Mouse (Mus musculus): ENCODE measurements around the gene Lrrfip2.

Lrrfip2 gene

DNA sequence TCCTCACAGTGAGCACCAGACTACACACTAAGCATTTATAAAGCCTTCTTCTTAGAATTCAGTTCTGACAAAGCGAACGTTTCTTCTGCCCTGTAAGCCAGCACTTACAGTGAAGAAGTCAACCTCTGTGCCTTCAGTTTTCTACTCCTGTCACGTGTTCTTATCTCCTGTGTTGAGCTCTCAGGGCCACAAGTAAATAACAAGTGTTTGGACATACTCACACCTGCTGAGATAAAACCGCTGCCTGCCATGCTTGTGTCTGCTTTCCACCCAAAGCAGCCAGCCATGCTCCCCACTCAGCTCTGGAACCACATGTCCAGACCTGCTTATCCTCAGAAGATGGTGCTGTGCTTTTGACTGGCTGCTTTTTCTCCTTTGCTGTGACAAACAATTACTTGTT lies 49.2 kb downstream of the Lrrfip2 start:
- DNase-seq, result no peak

DNA sequence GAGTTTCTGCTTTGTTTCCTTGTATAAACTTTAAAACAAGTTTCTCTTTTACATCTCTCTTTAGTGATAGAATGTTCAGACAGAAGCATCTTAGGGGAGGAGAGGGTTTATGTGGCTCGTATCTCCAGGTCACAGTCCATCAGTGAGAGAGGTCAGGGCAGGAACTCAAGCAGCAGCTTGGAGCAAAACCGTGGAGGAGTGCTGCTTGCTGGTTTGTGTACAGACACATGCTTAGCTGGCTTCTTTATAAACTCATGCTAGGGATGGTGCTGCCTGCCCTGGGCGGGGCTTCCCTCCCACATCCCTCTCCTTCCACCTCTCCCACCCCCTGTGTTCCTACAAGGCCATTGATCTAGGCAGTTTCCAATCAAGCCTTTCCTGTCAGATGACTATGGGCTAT lies 53.0 kb downstream of the Lrrfip2 start:
- no peak for DNase-seq

DNA sequence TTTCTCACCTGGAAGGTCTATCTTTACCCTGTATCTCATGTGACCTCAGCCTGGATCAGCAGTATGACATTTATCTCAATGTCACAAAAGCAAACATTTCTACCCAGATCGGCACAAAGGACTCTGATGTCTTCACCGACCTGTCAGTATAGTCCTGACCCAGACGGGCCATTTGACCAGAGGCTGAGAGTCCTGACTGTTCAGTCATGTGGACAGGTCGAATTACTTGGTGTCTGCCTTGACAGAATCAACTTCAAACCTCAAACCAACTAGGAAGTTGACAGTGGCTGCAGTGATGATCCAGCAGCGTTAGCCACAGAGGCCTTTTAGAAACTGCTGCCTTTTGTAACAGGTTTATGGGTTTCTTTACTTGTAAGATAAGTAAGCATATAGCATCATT lies 56.7 kb downstream of the Lrrfip2 start:
- DNase-seq, result no peak

DNA sequence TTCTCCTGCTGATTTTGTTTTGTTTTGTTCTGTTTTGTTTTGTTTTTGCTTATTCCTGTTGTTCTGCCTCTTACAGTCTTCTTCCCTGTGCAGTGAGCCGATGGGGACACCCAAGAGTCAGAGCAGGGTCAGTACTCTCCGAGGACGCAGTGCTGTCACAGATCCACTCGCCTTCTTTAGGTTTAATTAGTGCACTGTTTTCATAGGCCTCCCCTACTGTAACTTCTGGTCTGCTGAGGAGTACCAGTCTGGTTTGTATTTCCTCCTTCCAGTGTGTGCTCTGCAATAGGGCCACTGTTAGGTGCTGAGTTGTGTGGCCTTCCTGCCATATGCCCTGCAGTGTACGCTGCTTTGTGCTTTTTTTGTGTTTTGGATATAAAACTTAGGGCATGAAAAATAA lies 61.6 kb downstream of the Lrrfip2 start:
- no peak for DNase-seq

DNA sequence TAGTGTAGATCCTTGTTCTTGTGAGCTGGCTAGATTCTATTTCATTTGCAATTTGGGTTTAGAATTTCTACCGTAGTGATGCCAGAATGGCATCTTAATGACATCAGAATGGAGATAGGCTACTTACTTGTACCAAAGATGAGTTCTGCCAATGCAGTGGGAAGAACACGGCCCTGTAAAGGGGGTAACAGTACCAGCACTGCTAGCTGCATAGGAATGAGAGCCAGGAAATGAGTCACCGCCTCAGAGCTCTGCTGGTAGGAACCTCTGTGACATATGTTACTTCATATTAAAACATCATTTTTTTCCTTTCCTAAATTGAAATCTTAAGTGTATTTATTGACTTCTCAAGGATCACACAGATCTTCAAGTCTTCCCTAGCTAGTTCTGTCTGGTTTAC lies 64.8 kb downstream of the Lrrfip2 start:
- no peak for DNase-seq

DNA sequence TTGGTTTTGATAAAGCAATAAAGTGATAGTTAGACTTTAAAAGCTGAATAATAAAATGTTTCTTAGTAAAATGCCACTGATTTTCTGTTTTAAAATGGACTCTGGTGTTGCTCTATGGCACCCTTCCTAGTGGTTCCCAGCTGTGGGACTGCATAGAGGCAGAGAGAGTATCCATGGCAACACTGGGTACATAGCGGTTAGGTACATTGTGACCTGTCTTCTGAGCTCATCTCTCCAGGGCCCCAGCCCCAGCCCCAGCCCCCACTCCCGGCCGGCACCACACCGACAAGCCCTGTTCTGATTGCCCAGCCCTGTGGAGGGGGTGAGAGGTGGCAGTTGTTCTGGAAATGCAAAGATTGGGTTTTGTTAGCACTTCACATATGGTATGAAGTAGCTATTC lies 67.5 kb downstream of the Lrrfip2 start:
- no peak for DNase-seq

DNA sequence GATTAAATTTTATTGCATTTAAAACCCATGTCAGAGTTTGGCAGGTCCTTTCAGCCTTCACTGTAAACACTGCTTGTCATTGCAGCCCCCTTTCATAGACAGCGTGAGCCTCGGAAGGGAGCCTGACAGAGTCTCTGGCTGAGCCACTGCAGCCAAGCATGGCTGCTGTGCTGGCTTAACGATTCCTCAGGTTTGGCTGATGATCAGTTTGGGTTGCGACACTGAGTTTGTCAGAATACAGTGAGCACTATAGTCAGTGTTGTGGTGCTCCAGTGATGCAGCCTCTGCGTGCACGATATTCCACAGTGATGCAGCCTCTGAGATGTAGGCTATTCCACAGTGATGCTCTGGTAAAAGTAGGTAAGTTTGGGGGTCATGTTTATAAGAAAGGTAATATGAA lies 69.5 kb downstream of the Lrrfip2 start:
- no peak for DNase-seq

DNA sequence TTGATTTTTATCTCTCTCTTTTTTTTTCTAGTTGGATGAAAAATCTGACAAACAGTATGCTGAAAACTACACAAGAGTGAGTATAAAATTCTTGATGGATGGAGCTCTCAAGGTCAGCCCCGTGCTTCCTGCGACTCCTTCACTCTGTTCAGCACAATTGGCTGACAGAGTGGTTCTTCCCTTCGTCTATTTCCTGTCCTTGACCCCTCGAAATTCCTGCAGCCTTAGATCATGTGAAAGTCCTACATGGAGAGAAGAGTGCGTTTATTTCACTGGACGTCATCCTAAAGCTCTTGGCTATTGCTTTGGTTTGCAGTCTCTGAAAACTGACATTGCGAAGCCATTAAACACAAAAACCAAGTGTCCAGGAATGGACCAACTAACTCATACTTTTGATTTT lies 71.3 kb downstream of the Lrrfip2 start:
- no peak for DNase-seq

DNA sequence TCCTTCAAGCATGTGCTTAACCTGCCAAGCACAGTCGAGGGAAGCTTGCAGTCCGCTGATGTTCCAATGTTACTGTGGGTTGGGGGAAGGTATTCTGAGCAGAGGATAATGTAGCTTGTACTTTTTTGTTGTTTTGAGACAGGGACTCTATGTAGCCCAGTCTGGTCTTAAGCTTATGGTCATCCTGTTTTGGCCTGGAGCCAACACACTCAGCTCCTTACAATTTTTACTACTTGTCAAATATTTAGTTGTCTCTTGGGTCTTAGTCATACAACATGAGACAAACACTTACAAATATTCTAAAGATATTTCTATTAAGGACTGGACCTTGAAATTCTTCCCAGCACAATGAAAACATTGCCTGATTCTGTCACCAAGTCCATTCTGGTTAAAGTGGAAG lies 75.8 kb downstream of the Lrrfip2 start:
- no peak for DNase-seq

DNA sequence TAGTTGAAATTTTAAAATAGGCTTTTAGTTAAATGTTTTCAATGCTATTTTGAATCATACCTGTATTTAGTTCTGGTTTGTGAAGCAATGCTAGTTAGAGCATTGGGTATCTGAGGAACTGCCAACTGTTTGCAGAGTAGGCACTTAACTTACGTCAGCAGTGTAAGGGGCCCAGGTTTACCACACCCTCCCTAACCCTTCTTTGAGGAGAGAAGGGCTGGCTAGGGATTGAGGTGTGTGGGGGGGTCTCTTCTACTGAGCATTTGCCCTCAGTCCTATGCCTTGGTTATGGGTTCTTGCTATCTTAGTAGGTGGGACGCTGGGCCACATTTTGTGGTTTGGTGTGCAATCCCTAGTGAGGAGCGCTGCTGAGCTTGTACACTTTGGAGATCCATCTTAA lies 79.7 kb downstream of the Lrrfip2 start:
- no peak for DNase-seq

DNA sequence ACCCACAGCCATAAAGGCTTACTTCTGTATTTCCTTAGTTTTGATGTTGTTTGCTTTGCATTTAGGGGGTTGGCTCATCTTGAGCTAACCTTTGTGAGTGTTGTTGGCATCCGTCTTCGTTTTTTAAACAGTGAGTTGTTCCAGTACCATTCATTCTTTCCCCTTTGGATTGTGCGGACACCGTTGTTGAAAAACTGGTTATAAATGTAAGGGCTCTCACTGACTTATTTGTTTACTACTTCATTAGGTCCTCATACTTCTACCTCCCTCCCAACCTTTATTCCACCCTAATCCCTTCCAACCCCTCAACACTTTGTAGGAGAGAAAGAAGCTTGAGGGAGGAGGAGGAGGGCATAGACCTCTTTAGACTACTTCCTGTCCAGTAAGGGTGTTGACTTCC lies 80.3 kb downstream of the Lrrfip2 start:
- no peak for DNase-seq

DNA sequence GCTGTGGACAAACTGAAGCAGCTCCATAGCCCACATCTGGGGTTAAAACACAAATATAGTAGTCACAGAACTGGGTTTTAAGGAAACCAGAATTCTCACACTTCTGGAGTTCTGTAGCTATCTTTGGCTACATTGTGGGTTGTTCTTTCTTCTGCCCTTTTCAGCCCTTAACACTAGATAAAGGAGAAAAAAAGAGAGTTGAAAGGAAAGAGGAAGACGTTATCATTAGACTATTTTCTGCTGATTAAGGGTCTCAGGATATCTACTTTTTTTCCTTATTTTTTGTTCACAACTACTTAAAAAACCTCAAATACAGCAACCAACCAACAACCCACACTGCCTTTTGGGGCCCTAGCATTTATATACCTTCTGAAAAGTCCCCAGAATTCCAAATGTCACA lies 80.9 kb downstream of the Lrrfip2 start:
- no peak for DNase-seq

DNA sequence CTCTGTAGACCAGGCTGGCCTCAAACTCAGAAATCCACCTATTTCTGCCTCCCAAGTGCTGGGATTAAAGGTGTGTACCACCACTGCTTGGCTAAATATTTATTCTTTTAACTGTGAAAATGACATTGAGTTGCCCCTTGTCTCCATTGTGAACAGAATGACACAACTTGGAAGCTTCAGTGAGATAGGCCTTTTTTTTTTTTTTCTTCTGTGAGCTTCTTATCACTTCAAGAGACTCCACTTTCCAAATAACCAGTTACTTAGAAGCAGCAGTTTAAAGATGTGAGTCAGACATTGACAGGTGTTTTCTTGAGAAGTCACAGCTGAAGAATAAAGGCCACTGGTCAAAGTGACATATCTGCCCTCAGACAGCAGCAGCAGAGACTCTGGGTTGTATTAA lies 82.8 kb downstream of the Lrrfip2 start:
- no peak for DNase-seq

DNA sequence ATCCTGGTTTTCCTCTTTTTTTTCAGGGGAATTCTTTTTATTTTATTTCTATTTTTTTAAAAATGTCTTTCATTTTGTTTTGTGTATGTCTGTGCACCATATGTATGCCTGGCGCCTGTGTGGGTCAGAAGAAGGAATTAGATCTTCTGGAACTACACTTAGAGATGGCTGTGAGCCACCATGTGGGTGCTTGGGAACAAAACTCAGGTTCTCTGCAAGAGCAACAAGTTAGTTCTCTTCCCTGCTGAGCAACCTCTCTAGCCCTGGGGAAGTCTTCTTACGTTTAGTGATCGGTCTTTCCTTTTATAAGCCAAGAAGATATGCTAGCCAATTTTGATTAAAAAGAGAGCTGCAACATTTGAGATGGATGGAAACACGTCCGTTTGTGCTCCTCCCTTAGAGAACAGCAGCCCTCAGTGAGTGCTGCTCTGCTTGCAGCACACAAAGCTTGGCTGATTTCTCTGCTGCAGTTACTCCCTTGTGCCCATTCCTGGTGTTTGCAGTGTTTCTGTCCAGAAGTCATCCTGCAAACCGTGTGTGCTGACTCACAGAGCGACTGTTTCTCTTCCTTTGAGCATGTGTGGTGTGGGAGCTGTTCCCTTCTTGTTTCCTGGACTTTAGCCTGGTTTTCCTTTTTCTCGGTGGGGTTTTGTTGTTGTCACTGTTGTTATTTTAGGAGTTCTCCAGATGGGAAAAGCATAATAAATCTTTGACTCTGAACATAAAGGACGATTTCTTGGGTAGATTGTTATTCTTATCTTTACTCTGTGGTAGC lies 87.4 kb downstream of the Lrrfip2 start:
- DNase-seq, result no peak

DNA sequence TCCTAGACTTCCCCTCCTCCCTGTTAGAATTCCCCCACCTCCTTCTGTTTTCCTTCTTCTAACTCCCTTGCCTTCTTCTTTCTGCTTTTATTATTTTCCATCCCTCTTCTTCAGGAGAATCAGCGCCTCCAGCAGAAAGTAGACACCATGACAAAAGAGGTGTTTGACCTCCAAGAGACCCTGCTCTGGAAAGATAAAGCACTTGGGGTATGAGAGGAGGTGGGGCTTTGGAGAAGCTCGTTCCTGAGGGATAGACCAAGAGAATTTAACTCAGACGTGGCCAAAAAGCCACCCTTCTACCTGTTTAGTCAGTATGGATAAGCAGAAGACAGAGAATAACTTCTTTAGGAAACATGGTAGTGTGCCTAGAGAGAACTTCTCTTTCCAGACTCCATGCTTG lies 90.3 kb downstream of the Lrrfip2 start:
- no peak for DNase-seq

DNA sequence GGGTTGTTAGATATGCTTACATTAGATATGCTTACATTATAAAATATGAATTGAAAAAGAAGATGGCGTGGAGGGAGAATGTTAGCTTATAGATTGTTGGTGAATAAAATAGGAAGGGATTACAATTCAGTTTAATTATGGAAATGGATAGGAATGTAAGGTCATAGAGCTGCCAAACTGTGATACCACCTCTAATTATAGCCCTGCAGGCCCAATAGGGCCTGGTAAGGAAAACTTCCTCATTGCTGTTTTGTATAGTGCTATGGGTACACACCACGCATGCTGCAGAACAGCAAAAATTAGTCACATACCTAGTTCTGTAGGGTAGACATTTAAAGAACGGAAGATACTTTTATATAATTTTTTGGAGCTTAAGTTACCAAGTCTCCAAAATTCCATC lies 90.8 kb downstream of the Lrrfip2 start:
- no peak for DNase-seq

DNA sequence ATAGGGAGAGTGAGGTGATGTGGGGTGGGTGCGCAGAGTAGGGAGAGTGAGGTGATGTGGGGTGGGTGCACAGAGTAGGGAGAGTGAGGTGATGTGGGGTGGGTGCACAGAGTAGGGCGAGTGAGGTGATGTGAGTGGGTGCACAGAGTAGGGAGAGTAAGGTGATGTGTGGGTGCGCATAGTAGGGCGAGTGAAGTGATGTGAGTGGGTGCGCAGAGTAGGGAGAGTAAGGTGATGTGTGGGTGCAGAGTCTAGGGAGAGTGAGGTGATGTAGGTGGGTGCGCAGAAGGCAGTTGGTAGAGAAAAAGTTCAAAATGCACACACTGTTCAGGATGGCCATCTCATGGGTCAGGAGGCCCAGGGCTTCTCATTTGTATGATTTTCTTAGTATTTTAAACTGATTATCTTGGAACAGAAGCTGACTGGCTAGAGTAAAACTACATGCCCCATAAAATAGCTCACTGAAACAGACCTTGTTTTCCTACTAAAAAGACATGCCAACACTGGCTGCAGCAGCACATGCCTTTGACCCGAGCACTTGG lies 91.8 kb downstream of the Lrrfip2 start:
- DNase-seq, result no peak

DNA sequence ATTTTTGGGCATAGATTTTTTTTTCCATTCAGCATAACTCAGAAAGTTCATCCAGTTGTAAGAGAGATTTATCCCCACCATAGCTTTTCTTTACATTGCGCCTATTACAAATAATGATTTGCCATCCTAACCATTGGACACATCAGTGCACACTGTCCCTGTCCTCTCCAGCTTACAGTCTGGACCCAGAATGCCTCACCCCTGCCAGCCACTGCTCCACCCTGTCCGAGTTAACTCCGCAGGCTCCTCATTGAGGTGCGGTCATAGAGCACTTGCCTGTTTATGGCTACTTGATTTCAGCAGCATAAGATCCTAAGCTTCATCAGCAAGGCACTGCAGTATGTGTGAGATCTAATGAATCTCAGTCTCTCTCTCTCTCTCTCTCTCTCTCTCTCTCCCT lies 93.0 kb downstream of the Lrrfip2 start:
- no peak for DNase-seq

DNA sequence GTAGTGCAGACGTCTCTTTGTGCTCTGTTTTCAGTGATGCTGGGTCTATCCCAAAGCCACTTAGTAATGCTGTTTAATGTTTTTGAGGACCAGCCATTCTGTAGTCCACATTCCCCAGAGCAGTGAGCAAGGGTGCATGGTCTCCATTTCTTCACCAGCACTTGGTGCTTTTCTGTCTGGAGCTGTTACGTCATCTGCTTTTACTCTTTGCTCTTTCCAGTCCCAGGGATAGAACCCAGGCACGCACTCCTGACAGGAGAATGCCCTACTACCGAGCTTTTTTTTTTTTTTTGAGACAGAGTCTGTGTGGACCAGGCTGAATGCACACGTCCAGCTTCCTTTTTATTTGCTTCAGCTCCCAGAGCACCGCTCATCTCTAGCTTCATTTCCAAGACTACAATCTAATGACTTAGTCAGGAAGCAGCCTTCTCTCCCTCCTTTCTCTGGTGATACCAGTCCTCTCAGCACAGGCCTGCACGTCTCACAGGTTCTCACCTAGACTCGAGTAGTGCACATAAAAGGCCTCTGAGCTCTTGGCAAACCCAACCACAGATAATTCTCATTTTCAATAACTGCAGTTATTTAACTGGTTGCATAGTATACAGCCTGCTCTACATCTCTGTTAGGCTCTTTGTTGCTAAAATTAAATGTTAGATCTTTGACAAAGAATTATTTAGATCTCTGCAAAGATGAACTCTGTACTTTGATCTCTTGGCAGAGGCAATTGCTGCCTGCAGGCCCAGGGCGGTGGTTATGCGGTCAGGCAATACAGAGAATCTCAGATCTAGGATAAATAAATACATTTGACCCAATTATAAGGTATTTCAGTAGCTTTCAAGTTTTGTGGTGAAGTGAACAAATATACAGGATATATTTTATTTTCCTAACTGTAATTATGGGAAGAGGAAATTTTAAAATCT lies 94.0 kb downstream of the Lrrfip2 start:
- no peak for DNase-seq

DNA sequence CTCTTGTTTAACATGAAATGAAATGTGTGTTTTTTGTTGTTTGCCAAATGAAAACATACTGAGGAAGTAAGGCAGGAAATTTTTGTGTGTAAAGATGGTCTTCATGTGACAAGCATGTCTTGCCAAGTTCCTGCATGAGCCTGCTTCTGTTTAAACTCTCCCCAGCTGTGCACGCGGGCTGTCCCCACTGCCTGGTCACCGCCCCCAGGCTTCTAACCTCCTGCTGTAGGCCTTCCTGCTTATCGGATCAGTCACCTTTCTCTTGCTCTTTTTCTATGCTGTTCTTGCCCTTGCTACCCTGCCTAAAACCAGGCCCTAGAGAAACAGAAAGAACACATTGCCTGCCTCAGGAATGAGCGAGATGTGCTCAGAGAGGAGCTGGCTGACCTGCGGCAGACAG lies 96.1 kb downstream of the Lrrfip2 start:
- DNase-seq, result no peak

DNA sequence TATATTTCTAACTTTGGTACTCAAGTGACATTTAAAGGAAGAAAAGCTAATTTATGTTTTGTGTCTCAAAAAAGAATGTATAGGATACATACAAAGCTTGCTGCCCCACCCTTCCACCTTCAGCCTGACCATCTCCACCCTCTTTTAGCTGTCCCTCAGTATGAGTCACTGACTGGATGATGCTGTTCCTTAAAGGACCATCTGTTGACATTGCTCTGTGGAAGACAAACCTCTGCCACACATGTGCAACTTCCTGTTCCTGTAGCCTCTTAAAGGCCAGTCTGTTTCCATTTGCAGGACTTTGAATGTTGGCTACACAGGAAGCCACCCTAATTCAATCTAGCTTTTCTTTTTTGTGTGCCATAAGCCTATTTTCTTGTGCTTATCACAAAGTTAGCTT lies 99.0 kb downstream of the Lrrfip2 start:
- DNase-seq, result no peak

DNA sequence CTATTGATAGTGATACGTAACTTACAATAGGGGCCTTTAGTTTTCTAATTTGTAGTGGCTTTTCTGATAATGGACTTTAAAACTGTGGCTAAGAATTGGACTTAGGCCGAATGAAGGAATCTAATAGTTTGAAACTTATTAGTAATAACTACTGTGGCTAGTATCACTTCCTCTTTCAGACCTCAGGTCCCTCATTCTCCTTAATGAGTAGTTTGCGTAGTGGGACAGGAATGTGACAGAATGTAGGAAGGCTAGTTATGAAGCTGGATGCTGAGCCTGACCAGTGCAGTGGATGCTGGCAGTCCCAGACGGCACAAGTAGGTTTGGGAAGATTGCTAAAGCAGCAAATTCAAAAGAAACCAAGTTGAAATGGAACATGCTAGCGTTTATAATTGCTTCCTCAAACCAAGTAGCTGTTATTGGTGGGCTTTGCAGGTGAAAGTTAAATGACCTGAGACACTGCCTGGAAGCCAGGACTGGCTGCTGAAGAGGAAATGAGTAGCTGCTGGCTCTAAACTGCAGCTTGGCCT lies 103.2 kb downstream of the Lrrfip2 start:
- DNase-seq, result no peak

DNA sequence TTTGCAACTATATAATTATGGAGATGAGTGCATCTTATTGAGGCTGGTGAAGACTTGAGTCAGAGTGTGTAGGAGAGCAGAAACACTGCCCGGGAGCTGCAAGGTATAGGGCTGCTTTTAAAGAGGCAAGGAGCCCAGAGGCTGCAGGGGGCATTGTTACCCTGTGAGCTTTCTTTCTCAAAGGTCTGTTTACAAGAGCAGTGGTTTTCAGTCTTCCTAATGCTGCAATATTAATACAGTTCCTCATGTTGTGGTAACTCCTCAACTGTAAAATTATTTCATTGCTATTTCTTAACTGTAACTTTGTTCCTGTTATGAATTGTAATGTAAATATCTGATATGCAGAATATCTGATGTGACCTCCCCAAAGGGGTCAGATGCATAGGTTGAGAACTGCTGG lies 104.2 kb downstream of the Lrrfip2 start:
- no peak for DNase-seq

DNA sequence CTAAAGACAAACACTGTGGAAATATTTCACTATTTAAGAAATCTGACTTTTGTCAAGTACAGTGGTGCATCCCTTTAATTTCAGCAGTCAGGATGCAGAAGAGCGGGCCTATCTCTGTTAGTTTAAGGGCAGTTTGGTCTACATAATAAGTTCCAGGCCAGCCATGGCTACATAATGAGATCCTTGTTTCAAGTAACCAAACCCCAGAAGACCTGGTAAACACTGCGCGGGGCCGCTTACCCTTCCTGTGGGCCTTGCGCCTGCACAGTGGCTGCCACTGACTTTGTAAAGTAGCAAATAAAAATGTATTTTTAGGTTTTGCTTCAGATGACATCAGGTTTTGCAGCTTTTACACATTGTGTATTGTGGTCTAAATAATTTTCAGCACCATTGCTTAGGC lies 106.0 kb downstream of the Lrrfip2 start:
- no peak for DNase-seq
